ENCODE assay signal across 8 mouse cellular contexts in the genomic region with DNA sequence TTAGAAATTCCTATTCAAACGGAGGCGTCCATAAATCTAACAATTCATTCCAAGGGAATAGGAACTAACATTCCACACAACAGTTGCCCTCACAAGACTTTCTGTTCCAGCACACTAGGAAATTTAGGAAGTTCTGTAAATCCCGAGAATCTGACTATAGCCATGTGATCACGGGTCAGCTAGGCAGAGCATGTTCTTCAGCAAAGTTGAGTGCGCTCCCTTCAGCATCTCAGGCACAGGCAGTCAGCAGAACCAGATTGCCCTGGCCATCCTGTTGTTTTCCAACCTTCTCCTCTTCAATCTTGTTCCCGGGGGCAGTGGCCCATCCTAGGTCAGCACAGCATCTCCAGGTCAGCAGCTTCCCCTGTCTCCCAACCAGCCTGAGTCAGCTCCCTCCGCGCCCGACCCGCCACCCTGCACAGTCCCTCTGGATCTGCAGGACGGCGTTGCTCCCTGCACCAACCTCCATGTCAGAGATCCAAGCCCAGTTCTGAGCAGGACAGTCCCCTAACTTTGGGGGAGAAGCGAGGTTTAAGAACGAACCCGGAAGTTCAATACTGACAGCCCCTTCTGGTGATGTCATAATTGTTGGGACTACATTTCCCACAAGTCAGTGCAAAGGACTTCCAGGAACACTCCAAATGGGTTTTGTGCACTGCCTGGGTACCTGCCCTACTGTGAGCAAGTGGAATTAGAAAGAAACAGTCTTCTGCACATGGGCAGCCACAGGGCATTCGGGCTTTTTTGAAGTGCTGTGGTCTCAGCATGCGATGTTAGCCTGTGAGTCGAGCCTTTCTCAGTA. TPM values are rescaled to one million over a fixed set of nuclear protein-coding genes. Genes with fewer than 3 reads are reported as not detected.
DNase-seq lines count a peak whose midpoint lies in the region; ATAC-seq lines count a peak whose summit lies in the region.

No protein-coding gene starts in this region.

- peak overlapping the region; percentile 68; the same call in 1 of the 2 replicates for H3K27ac ChIP-seq in hindbrain, embryonic 14.5 days

- H3K36me3 ChIP-seq in hindbrain, embryonic 14.5 days (replicated peaks; ENCODE audit: control insufficient read depth, insufficient read depth), result no peaks in the 10 kb centered on the region

- no peaks in the 10 kb centered on the region for H3K27me3 ChIP-seq in hindbrain, embryonic 14.5 days (ENCODE audit: control insufficient read depth, insufficient read depth, low read length)

- peaks cover 18% of the 10 kb centered on the region for H3K9me3 ChIP-seq in hindbrain, embryonic 14.5 days (ENCODE audit: control insufficient read depth, low read length)

- ATAC-seq in hindbrain, embryonic 14.5 days (ENCODE audit: low FRiP score), result peak; percentile 99

- H3K4me3 ChIP-seq in hindbrain, embryonic 14.5 days (replicated peaks; ENCODE audit: low read length), result peak overlapping the region; percentile 58

- peaks cover 8% of the 10 kb centered on the region for H3K4me1 ChIP-seq in hindbrain, embryonic 14.5 days (replicated peaks; ENCODE audit: control insufficient read depth, insufficient read depth, low read length)

- DNase-seq in WW6 (ENCODE audit: low read depth, low spot score), result peak; percentile 45
- DNase-seq in cerebellum, postnatal 36 days, result peak; percentile 55 to 75
- peak; percentile 54 to 59 for DNase-seq in frontal cortex, postnatal 25 days (ENCODE audit: low spot score in 2 of 2)
- peak; percentile 87 for DNase-seq in hindbrain, embryonic 14.5 days (ENCODE audit: low spot score)
- peak; percentile 57 for DNase-seq in layer of hippocampus, postnatal 25 days (ENCODE audit: extremely low spot score in 1 of 2, low spot score in 1 of 2)
- DNase-seq in lung, postnatal 14 days, result peak; percentile 71
- DNase-seq in ovary, postnatal 36 days (ENCODE audit: low spot score), result peak; percentile 35
- DNase-seq in thymus, postnatal 14 days, result peak; percentile 79

- WGBS in hindbrain, embryonic 14.5 days, result 7% methylated on average over 18 of the region's 18 CpGs

- H3K9ac ChIP-seq in hindbrain, embryonic 14.5 days, result peak overlapping the region; percentile 62

- peak overlapping the region; percentile 82 for H3K4me2 ChIP-seq in hindbrain, embryonic 14.5 days (replicated peaks)

RNA-seq across cellular contexts. Expression of gene Zfp458, which starts 9.5 kb away (rescaled TPM):
- polyA plus RNA-seq in hindbrain, embryonic 14.5 days (2014; fragmentation: Nextera tagmentation; extraction: Ambion mirVana), result 6.2 and 6.7 TPM in 2 replicates
- total RNA-seq in layer of hippocampus, postnatal 25 days (2021), result 10 to 100 TPM; 19.0 to 24.1 TPM

RNA-seq across cellular contexts. Expression of gene Zfp457, which starts 37.5 kb away (rescaled TPM):
- 1.2 and 1.3 TPM in 2 replicates for polyA plus RNA-seq in hindbrain, embryonic 14.5 days (2014; fragmentation: Nextera tagmentation; extraction: Ambion mirVana)
- total RNA-seq in layer of hippocampus, postnatal 25 days (2021), result 1 to 10 TPM; 4.6 to 6.0 TPM

Comparison
In these comparisons a context has a peak if more than half of its experiments do, and no peak if none do; other contexts are left out.
1. Peak in every context shown above with its lines: DNase-seq, ATAC-seq, H3K4me3 ChIP-seq and H3K27ac ChIP-seq.
2. DNase-seq: peak in every context shown above with its lines; median percentile 87 in hindbrain, embryonic 14.5 days; 79 in thymus, postnatal 14 days; 71 in lung, postnatal 14 days; 65 in cerebellum, postnatal 36 days; 57 in layer of hippocampus, postnatal 25 days; 56 in frontal cortex, postnatal 25 days; 45 in WW6; 35 in ovary, postnatal 36 days.